Mouse (Mus musculus) liver, embryonic 14.5 days (tissue): ENCODE results near the gene Gm16223.

Experiments
- CTCF ChIP-seq: IDR thresholded peaks from 2 replicates; pipeline ENCODE4 v1.5.1; 2016; ENCODE audit warnings: antibody characterized with exemption, low read depth, control low read depth
- EP300 ChIP-seq: IDR thresholded peaks from 2 replicates; pipeline ENCODE4 v1.6.1; 2016; ENCODE audit warnings: antibody characterized with exemption, low read depth

DNA sequence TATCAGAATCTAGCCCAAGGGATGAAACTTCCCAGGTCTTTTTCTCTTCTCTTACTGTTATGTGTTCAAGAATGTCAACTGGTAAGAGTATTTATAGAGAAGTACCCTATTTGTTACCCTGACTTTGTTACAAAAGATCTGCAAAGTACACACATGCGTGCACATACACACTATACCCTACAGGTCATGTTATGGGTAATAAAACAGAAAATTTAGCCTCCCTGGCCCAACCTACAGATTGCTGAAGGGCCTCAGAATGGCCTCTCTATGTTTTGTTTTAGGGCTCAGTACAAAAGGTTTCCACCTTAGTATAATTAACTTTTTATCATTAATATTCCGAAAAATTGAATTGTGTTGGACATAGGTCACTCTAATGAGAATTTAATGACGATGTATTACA is 685 bp upstream of the Gm16223 start:
- TF ChIP-seq CTCF (no peak), EP300 (no peak)
